Mouse (Mus musculus): Measurements from ENCODE around the gene Poln. TPM values are rescaled to one million over a fixed set of nuclear protein-coding genes. Genes with fewer than 3 reads are reported as not detected.

Poln gene
- polyA plus RNA-seq, 1 experiment from 2014 or later = 0.07 TPM

GRCm38 (mm10) chr5:34006832-34007231, 162.4 kb downstream of the Poln start:
- Histone ChIP-seq H3K36me3 (ENCODE audit: control insufficient read depth, insufficient read depth, low read length) (no peaks in the 10 kb centered on the region), H3K9me3 (ENCODE audit: control insufficient read depth, low read length) (no peaks in the 10 kb centered on the region), H3K4me3 (ENCODE audit: low read depth, low read length) (no peak overlapping the region), H3K4me1 (replicated peaks; ENCODE audit: control insufficient read depth, insufficient read depth) (no peaks in the 10 kb centered on the region), H3K9ac (ENCODE audit: low read length) (no peak overlapping the region), H3K4me2 (replicated peaks; ENCODE audit: low read depth) (no peak overlapping the region), H3K27me3 (ENCODE audit: control insufficient read depth, insufficient read depth, low read length) (no peaks in the 10 kb centered on the region; the same call in 1 of the 2 replicates), H3K27ac (replicated peaks) (no peak overlapping the region)
- no peak for TF ChIP-seq EP300 (optimal IDR thresholded peaks at IDR 0.05)
- no peak for TF ChIP-seq CTCF (IDR thresholded peaks at IDR 0.05; ENCODE audit: low read depth)
- DNase-seq (ENCODE audit: low spot score) = no peak
- ATAC-seq (ENCODE audit: low FRiP score, low TSS enrichment) = no peak
- 80% methylated on average over 4 of the region's 4 CpGs for WGBS

GRCm38 (mm10) chr5:34004618-34005017, 164.6 kb downstream of the Poln start:
- Histone ChIP-seq H3K9ac (ENCODE audit: low read length) (no peak overlapping the region), H3K27me3 (ENCODE audit: control insufficient read depth, insufficient read depth, low read length) (no peaks in the 10 kb centered on the region), H3K27ac (replicated peaks) (no peak overlapping the region), H3K4me1 (replicated peaks; ENCODE audit: control insufficient read depth, insufficient read depth) (no peaks in the 10 kb centered on the region), H3K4me2 (replicated peaks; ENCODE audit: low read depth) (no peak overlapping the region), H3K36me3 (ENCODE audit: control insufficient read depth, insufficient read depth, low read length) (no peaks in the 10 kb centered on the region), H3K9me3 (ENCODE audit: control insufficient read depth, low read length) (no peaks in the 10 kb centered on the region), H3K4me3 (ENCODE audit: low read depth, low read length) (no peak overlapping the region)
- no peak for TF ChIP-seq CTCF (IDR thresholded peaks at IDR 0.05; ENCODE audit: low read depth)
- TF ChIP-seq EP300 (optimal IDR thresholded peaks at IDR 0.05) = no peak
- DNase-seq (ENCODE audit: low spot score) (no peak), ATAC-seq (ENCODE audit: low FRiP score, low TSS enrichment) (no peak)
- WGBS = 69% methylated on average over 5 of the region's 5 CpGs

GRCm38 (mm10) chr5:34002636-34003035, 166.6 kb downstream of the Poln start:
- Histone ChIP-seq H3K27me3 (ENCODE audit: control insufficient read depth, insufficient read depth, low read length) (peaks cover 3% of the 10 kb centered on the region; the same call in 1 of the 2 replicates), H3K36me3 (ENCODE audit: control insufficient read depth, insufficient read depth, low read length) (no peaks in the 10 kb centered on the region), H3K9ac (ENCODE audit: low read length) (no peak overlapping the region), H3K4me1 (replicated peaks; ENCODE audit: control insufficient read depth, insufficient read depth) (no peaks in the 10 kb centered on the region), H3K4me2 (replicated peaks; ENCODE audit: low read depth) (no peak overlapping the region), H3K27ac (replicated peaks) (no peak overlapping the region), H3K9me3 (ENCODE audit: control insufficient read depth, low read length) (no peaks in the 10 kb centered on the region), H3K4me3 (ENCODE audit: low read depth, low read length) (no peak overlapping the region)
- WGBS = 92% methylated on average over 4 of the region's 4 CpGs
- TF ChIP-seq EP300 (optimal IDR thresholded peaks at IDR 0.05) = no peak
- no peak for TF ChIP-seq CTCF (IDR thresholded peaks at IDR 0.05; ENCODE audit: low read depth)
- DNase-seq (ENCODE audit: low spot score) (no peak), ATAC-seq (ENCODE audit: low FRiP score, low TSS enrichment) (no peak)

GRCm38 (mm10) chr5:34001401-34001800, 167.8 kb downstream of the Poln start:
- Histone ChIP-seq H3K4me1 (replicated peaks; ENCODE audit: control insufficient read depth, insufficient read depth) (no peaks in the 10 kb centered on the region; the same call in 1 of the 2 replicates), H3K27ac (replicated peaks) (no peak overlapping the region), H3K36me3 (ENCODE audit: control insufficient read depth, insufficient read depth, low read length) (no peaks in the 10 kb centered on the region), H3K4me3 (ENCODE audit: low read depth, low read length) (no peak overlapping the region), H3K27me3 (ENCODE audit: control insufficient read depth, insufficient read depth, low read length) (peaks cover 11% of the 10 kb centered on the region; the same call in 1 of the 2 replicates), H3K9ac (ENCODE audit: low read length) (no peak overlapping the region), H3K9me3 (ENCODE audit: control insufficient read depth, low read length) (no peaks in the 10 kb centered on the region), H3K4me2 (replicated peaks; ENCODE audit: low read depth) (no peak overlapping the region)
- WGBS = 80% methylated on average over 1 of the region's 1 CpGs
- DNase-seq (ENCODE audit: low spot score) (no peak), ATAC-seq (ENCODE audit: low FRiP score, low TSS enrichment) (0 out of 2 replicates have a peak, but pooled peaks have one; percentile 4)
- TF ChIP-seq CTCF (IDR thresholded peaks at IDR 0.05; ENCODE audit: low read depth) (no peak), EP300 (optimal IDR thresholded peaks at IDR 0.05) (no peak)

GRCm38 (mm10) chr5:34000809-34001208, 168.4 kb downstream of the Poln start:
- no peak overlapping the region for H3K4me3 ChIP-seq (ENCODE audit: low read depth, low read length)
- H3K4me2 ChIP-seq (replicated peaks; ENCODE audit: low read depth) = no peak overlapping the region
- DNase-seq (ENCODE audit: low spot score) = no peak
- H3K4me1 ChIP-seq (replicated peaks; ENCODE audit: control insufficient read depth, insufficient read depth) = no peaks in the 10 kb centered on the region; the same call in 1 of the 2 replicates
- peaks cover 11% of the 10 kb centered on the region; the same call in 1 of the 2 replicates for H3K27me3 ChIP-seq (ENCODE audit: control insufficient read depth, insufficient read depth, low read length)
- WGBS = 96% methylated on average over 25 of the region's 25 CpGs
- TF ChIP-seq CTCF (IDR thresholded peaks at IDR 0.05; ENCODE audit: low read depth) = no peak
- TF ChIP-seq EP300 (optimal IDR thresholded peaks at IDR 0.05) = no peak
- ATAC-seq (ENCODE audit: low FRiP score, low TSS enrichment) = no peak
- no peak overlapping the region for H3K9ac ChIP-seq (ENCODE audit: low read length)
- H3K27ac ChIP-seq (replicated peaks) = no peak overlapping the region
- no peaks in the 10 kb centered on the region for H3K36me3 ChIP-seq (ENCODE audit: control insufficient read depth, insufficient read depth, low read length)
- no peaks in the 10 kb centered on the region for H3K9me3 ChIP-seq (ENCODE audit: control insufficient read depth, low read length)

- no peaks in the 10 kb centered on the region; the same call in 1 of the 2 replicates for H3K4me1 ChIP-seq (replicated peaks; ENCODE audit: control insufficient read depth, insufficient read depth)
- H3K9ac ChIP-seq (ENCODE audit: low read length) = no peak overlapping the region
- TF ChIP-seq CTCF (IDR thresholded peaks at IDR 0.05; ENCODE audit: low read depth) (no peak), EP300 (optimal IDR thresholded peaks at IDR 0.05) (no peak)
- H3K4me2 ChIP-seq (replicated peaks; ENCODE audit: low read depth) = no peak overlapping the region
- H3K36me3 ChIP-seq (ENCODE audit: control insufficient read depth, insufficient read depth, low read length) = no peaks in the 10 kb centered on the region
- DNase-seq (ENCODE audit: low spot score) = no peak
- no peak overlapping the region for H3K4me3 ChIP-seq (ENCODE audit: low read depth, low read length)
- peaks cover 16% of the 10 kb centered on the region for H3K27me3 ChIP-seq (ENCODE audit: control insufficient read depth, insufficient read depth, low read length)
- 78% methylated on average over 6 of the region's 6 CpGs for WGBS
- H3K27ac ChIP-seq (replicated peaks) = no peak overlapping the region
- no peaks in the 10 kb centered on the region for H3K9me3 ChIP-seq (ENCODE audit: control insufficient read depth, low read length)
- no peak for ATAC-seq (ENCODE audit: low FRiP score, low TSS enrichment)
Observed at GRCm38 (mm10) chr5:33999466-34000090, 169.7 kb downstream of the Poln start.

All from stomach, postnatal 0 days (tissue).